Mouse (Mus musculus): ENCODE measurements around the gene Cpn1.

GRCm38 (mm10) chr19:43920453-43921300 is 65.7 kb downstream of the Cpn1 start:
- TF ChIP-seq CTCF (IDR thresholded peaks at IDR 0.05; ENCODE audit: borderline replicate concordance, control insufficient read depth, extremely low read depth, insufficient read depth, low read length, poor library complexity) (no peak), POLR2A (IDR thresholded peaks at IDR 0.05; ENCODE audit: control insufficient read depth, extremely low read depth, insufficient read depth, low read length, poor library complexity) (no peak)
